Mouse (Mus musculus): ENCODE results near the gene Foxn3. TPM values are rescaled to one million over a fixed set of nuclear protein-coding genes. Genes with fewer than 3 reads are reported as not detected.

The Foxn3 gene
- polyA plus RNA-seq, 1 experiment from 2014 or later = 75.5 TPM

- 0 out of 2 replicates have a peak, but pooled peaks cover 2% of the 10 kb centered on the region for H3K9me3 ChIP-seq (replicated peaks; ENCODE audit: control insufficient read depth, low read length)
- no peak overlapping the region for H3K4me2 ChIP-seq
- no peaks in the 10 kb centered on the region for H3K27me3 ChIP-seq (ENCODE audit: control insufficient read depth, insufficient read depth, low read length)
- H3K4me3 ChIP-seq (ENCODE audit: low read depth, low read length) = no peak overlapping the region
- H3K36me3 ChIP-seq (ENCODE audit: control insufficient read depth, insufficient read depth, low read length) = no peaks in the 10 kb centered on the region
- no peak overlapping the region for H3K9ac ChIP-seq (ENCODE audit: low read depth, low read length)
- no peak for ATAC-seq (replicated peaks; ENCODE audit: insufficient number of reproducible peaks, low FRiP score, low TSS enrichment)
- WGBS (ENCODE audit: insufficient replicate concordance) = 84% methylated on average over 8 of the region's 8 CpGs
- no peaks in the 10 kb centered on the region for H3K4me1 ChIP-seq (ENCODE audit: control insufficient read depth, insufficient read depth, low read length)
- no peak overlapping the region for H3K27ac ChIP-seq (ENCODE audit: low read depth, low read length)
Measured at GRCm38 (mm10) chr12:99160061-99160460, 403.3 kb downstream of the Foxn3 start.

DNA sequence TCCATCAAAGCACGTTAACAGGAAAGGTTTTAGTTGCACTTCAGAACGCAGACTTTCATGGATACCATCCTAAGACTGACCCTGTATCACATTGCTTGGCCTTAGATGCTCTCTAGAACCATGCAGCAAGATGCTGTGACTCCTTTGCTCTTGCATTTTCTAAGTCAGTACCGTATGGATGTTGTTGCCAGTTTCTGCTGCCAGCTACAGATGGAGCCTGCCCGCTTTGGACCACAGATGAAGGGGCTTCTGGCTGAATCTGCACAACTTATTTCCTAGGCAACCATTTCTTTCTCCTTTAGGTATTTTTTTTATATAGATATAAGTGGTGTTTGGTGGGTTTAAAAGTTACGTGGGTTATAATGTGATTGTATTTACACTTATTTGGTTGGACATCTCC is 407.5 kb downstream of the Foxn3 start:
- Histone ChIP-seq H3K4me2 (no peak overlapping the region), H3K36me3 (ENCODE audit: control insufficient read depth, insufficient read depth, low read length) (no peaks in the 10 kb centered on the region), H3K4me3 (ENCODE audit: low read depth, low read length) (no peak overlapping the region), H3K9me3 (replicated peaks; ENCODE audit: control insufficient read depth, low read length) (0 out of 2 replicates have a peak, but pooled peaks cover 2% of the 10 kb centered on the region), H3K27ac (ENCODE audit: low read depth, low read length) (no peak overlapping the region), H3K4me1 (ENCODE audit: control insufficient read depth, insufficient read depth, low read length) (no peaks in the 10 kb centered on the region), H3K27me3 (ENCODE audit: control insufficient read depth, insufficient read depth, low read length) (no peaks in the 10 kb centered on the region), H3K9ac (ENCODE audit: low read depth, low read length) (no peak overlapping the region)
- WGBS (ENCODE audit: insufficient replicate concordance) = 84% methylated on average over 5 of the region's 5 CpGs
- ATAC-seq (replicated peaks; ENCODE audit: insufficient number of reproducible peaks, low FRiP score, low TSS enrichment) = no peak

DNA sequence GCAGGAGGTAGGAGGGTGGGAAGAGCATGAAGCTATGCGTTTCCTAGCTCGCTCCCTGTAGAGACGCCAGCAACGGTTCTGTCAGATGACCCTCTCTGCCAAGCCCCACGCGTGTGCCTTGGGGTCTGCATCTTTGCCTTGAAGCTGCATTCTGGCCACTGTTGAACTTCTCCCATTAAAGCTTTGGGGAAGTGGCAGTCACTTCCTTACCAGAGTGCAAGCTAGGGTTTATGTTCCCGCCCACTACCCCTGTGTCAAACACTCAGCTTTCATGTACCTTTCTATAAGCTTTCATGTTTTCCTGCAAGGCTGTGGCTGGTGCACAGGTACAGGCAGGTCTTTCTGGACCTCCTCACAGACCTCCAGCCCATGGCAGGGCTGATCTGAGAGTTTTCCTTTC is 409.2 kb downstream of the Foxn3 start:
- H3K27me3 ChIP-seq (ENCODE audit: control insufficient read depth, insufficient read depth, low read length) = no peaks in the 10 kb centered on the region
- no peak for ATAC-seq (replicated peaks; ENCODE audit: insufficient number of reproducible peaks, low FRiP score, low TSS enrichment)
- H3K36me3 ChIP-seq (ENCODE audit: control insufficient read depth, insufficient read depth, low read length) = no peaks in the 10 kb centered on the region
- H3K4me1 ChIP-seq (ENCODE audit: control insufficient read depth, insufficient read depth, low read length) = no peaks in the 10 kb centered on the region
- 75% methylated on average over 7 of the region's 7 CpGs for WGBS (ENCODE audit: insufficient replicate concordance)
- H3K27ac ChIP-seq (ENCODE audit: low read depth, low read length) = no peak overlapping the region
- H3K9me3 ChIP-seq (replicated peaks; ENCODE audit: control insufficient read depth, low read length) = 0 out of 2 replicates have a peak, but pooled peaks cover 2% of the 10 kb centered on the region
- H3K4me2 ChIP-seq = no peak overlapping the region
- H3K4me3 ChIP-seq (ENCODE audit: low read depth, low read length) = no peak overlapping the region
- H3K9ac ChIP-seq (ENCODE audit: low read depth, low read length) = no peak overlapping the region

GRCm38 (mm10) chr12:99153664-99154063 is 409.7 kb downstream of the Foxn3 start:
- H3K27me3 ChIP-seq (ENCODE audit: control insufficient read depth, insufficient read depth, low read length) = no peaks in the 10 kb centered on the region
- no peaks in the 10 kb centered on the region for H3K36me3 ChIP-seq (ENCODE audit: control insufficient read depth, insufficient read depth, low read length)
- H3K27ac ChIP-seq (ENCODE audit: low read depth, low read length) = no peak overlapping the region
- no peaks in the 10 kb centered on the region for H3K4me1 ChIP-seq (ENCODE audit: control insufficient read depth, insufficient read depth, low read length)
- H3K4me3 ChIP-seq (ENCODE audit: low read depth, low read length) = no peak overlapping the region
- no peak for ATAC-seq (replicated peaks; ENCODE audit: insufficient number of reproducible peaks, low FRiP score, low TSS enrichment)
- no peak overlapping the region for H3K4me2 ChIP-seq
- H3K9me3 ChIP-seq (replicated peaks; ENCODE audit: control insufficient read depth, low read length) = 0 out of 2 replicates have a peak, but pooled peaks cover 2% of the 10 kb centered on the region
- WGBS (ENCODE audit: insufficient replicate concordance) = 60% methylated on average over 10 of the region's 10 CpGs
- H3K9ac ChIP-seq (ENCODE audit: low read depth, low read length) = no peak overlapping the region

GRCm38 (mm10) chr12:99150126-99150525 is 413.3 kb downstream of the Foxn3 start:
- H3K27ac ChIP-seq (ENCODE audit: low read depth, low read length) = no peak overlapping the region
- no peaks in the 10 kb centered on the region for H3K4me1 ChIP-seq (ENCODE audit: control insufficient read depth, insufficient read depth, low read length)
- no peak overlapping the region for H3K4me3 ChIP-seq (ENCODE audit: low read depth, low read length)
- no peak overlapping the region for H3K4me2 ChIP-seq
- no peaks in the 10 kb centered on the region for H3K9me3 ChIP-seq (replicated peaks; ENCODE audit: control insufficient read depth, low read length)
- WGBS (ENCODE audit: insufficient replicate concordance) = 38% methylated on average over 4 of the region's 4 CpGs
- H3K9ac ChIP-seq (ENCODE audit: low read depth, low read length) = no peak overlapping the region
- no peaks in the 10 kb centered on the region for H3K36me3 ChIP-seq (ENCODE audit: control insufficient read depth, insufficient read depth, low read length)
- no peak for ATAC-seq (replicated peaks; ENCODE audit: insufficient number of reproducible peaks, low FRiP score, low TSS enrichment)
- H3K27me3 ChIP-seq (ENCODE audit: control insufficient read depth, insufficient read depth, low read length) = no peaks in the 10 kb centered on the region

- 87% methylated on average over 6 of the region's 6 CpGs for WGBS (ENCODE audit: insufficient replicate concordance)
- ATAC-seq (replicated peaks; ENCODE audit: insufficient number of reproducible peaks, low FRiP score, low TSS enrichment) = no peak
- Histone ChIP-seq H3K4me3 (ENCODE audit: low read depth, low read length) (no peak overlapping the region), H3K27ac (ENCODE audit: low read depth, low read length) (no peak overlapping the region), H3K36me3 (ENCODE audit: control insufficient read depth, insufficient read depth, low read length) (no peaks in the 10 kb centered on the region), H3K4me2 (no peak overlapping the region), H3K4me1 (ENCODE audit: control insufficient read depth, insufficient read depth, low read length) (no peaks in the 10 kb centered on the region), H3K9me3 (replicated peaks; ENCODE audit: control insufficient read depth, low read length) (no peaks in the 10 kb centered on the region), H3K9ac (ENCODE audit: low read depth, low read length) (no peak overlapping the region), H3K27me3 (ENCODE audit: control insufficient read depth, insufficient read depth, low read length) (no peaks in the 10 kb centered on the region)
Measured at GRCm38 (mm10) chr12:99149193-99149592, 414.2 kb downstream of the Foxn3 start.
